Mouse (Mus musculus): ENCODE data around the gene Nectin1. TPM values are rescaled to one million over a fixed set of nuclear protein-coding genes. Genes with fewer than 3 reads are reported as not detected.
A peak's percentile ranks its signal among the peaks of the same experiment; 100 is the strongest.

Nectin1 gene
- total RNA-seq, 1 experiment from 2014 or later, result 25.7 TPM

DNA sequence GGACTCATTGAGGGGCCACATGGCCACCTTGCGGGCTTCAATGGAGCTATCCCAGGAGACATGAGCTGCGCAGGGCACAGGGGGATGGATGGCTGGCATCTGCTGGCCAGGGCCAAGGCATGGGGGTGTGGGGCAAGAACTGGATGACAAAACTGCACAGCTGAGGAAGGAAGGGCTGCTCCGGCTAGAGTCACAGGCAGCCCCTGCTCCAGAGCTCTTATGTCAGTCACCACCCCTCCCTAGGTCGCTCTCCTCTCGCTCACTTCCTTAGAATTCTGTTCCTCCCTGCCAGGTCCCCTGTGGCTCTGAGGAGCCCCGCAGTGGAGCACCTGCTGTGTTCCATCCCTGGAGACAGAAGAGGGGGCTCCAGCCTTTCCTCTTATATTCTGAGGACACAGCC, 63.8 kb downstream of the Nectin1 start:
- DNase-seq, result no peak

DNA sequence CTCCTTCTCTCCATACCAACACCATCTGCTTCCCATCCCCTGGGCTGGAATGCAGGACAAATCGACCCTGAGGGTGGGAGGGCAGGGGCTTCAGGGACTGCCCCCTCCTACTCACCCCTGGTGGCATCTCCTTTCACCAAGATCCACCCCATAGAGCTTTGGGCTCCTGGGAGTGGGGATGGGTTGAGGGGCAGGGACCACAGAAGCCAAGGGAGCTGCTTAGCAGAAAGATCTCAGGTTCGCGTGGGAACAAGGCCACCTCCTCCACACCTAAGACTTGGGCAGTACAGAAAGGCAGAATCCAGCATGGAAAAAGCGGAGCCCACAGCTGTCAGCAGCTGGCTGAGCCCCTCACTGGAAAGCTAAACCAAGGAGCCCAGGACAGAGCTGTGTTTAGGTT, 64.3 kb downstream of the Nectin1 start:
- DNase-seq, result no peak

DNA sequence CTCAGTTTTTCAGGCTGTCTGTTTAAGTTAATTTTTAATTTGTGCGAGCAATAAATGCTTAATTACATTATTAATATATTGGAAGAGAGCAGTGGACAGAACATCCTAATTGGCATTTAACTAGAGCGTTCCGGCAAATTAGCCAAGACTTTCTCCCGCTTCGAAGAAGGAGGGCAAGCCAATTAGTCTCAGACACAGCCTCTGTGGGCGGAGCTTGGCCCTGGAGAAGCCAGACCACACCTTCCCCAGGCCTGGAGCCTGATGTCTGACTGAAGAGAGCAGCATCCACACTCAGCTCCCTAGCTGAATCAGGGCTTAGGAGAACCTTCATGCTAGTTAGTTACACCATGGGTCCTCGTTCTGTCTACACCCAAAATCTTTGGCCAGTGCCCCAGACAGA, 64.8 kb downstream of the Nectin1 start:
- DNase-seq, result no peak

DNA sequence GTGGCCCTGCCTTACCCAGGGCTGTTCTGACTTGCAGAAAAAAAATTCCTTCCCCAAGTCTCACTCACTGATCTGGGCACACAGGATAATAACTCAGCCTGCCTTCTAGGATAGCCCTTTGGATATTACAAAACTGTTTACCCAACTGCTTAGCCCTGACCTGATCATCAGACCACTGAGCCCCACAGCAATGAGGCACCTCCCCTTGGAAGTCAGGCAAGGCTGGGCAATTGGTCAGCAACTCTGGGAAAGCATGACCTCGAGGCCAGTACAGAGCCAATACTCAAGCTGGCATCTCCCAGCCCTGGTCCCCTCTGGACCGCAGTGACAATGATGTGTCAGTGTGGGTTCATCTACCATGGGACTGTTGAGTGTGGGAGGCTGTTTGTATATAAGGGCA, 69.4 kb downstream of the Nectin1 start:
- no peak for DNase-seq

DNA sequence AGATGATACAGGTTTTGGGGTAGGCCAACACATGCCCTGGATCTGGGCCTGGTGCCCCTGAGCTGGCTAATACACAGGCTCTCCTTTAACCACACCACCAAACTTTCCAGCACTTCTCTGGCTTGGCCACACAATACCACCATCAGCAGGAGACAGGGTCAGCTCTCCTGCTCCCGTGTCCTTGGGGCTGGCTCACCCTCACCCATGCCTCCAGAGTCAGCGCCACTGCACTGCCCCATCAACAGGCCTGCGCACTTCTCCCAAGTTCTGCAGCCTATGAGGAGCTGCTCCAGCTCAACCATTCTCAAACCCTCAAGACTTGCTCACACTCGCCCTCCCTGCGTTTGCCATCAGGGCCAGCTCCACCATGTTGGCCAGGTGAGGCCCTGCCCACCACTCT, 78.4 kb downstream of the Nectin1 start:
- DNase-seq, result peak; percentile 27

DNA sequence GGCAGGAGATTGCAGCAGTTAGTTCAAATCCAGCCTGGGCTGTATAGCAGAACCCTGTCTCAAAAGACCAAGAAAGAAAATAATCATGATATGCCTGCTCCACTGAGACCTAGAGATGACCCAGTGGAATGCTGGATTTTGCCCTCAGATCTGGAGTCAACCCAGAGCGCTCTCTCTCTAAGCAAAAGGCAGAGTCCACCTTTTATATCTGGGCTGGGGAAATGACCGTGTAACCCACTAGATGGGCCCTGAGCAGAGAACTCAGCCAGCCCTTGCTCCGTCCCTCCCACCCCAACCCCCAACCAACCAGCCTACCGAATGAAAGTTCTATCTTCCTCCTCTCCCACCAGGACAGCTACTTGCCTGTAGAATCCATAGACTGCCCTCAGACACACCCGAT, 81.4 kb downstream of the Nectin1 start:
- DNase-seq, result no peak

DNA sequence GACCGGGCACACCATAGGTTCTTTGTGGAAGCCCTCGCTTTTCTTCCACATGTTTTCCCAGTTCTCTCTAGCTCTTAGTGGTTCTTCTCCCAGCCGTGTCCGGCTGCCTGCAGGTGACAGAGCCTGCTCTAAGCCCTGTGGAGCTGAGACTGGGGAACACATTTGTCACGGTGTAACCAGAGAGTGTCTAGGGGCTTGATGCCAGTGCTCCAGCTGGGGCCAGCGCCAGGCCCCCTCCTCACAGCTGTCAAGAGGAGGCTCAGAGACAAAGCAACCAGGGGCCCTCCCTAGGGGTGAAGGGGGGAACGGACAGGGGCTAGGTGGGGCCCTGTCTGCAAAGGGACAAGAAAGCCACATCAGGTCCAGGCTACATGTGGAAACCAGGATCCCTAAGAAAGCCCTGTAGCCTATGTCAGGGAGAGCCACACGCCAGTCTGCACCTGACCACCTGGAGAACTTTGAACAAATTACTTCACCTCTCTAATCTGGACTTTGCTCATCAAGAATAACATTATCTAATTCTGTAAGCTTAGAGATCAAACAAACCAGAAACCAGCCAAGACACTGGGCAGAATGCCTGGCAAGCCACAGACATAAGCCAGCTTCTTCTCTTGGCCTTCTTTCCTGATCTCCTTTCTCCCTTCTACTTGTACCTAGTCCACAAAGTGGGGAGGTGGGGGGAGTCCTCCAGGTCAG, 82.9 kb downstream of the Nectin1 start:
- DNase-seq, result no peak

DNA sequence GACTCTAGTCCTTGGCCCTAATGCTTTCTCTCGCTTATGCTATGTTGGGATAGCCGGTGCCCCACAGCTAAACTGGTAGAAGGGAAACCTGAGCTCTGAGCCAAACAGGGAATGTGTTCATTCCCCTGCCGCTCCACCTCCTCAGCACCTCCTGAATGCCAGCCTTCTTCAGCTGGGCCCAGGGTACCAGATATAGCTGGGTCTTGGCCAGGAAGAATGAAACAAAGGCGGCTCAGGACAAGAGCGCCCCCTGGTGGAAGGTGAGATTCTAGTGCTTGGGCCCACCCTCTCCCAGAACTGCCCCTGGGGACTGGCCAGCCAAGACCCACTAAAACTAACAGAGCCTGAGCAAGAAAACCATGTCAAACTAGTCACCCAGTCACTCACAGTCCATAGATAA, 83.8 kb downstream of the Nectin1 start:
- DNase-seq, result peak; percentile 72

DNA sequence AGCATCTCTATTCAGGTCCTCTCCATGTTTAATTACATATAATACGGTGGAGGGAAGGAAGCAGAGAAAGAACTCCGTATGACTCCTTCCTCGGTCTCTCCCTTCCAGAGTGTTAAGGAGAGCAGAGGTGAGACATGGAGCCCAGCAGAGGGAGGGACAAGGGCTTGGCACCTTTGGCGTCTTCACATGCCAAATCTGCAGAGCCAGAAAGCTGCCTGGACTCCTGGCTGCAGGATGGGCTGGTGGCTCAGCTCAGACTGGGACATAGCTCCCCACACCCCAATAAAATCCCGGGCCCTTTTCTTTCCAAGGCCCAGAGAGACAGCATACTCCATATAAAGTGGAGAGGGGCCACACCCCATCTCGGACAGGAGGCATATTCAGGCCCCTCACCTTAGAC, 85.2 kb downstream of the Nectin1 start:
- DNase-seq, result no peak

DNA sequence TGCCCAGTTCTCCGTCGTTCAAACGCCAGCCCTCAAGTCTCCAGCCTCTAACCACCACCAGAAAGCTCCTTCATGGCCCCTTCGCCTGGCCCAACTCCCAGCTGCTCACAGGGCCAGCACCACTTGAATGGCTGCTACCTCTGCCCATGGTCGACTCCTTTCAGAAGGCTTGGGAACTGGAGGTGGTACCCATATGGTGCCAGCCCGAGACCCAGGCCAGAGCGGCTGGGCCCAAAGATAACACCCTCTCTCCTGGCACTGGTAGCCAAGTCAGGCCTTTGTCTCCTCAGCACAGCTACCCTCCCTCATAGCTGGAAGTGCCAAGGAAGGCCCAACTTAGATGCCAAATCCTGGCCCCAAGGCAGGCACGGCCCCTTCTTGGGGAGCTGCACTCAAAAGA, 89.4 kb downstream of the Nectin1 start:
- DNase-seq, result no peak

DNA sequence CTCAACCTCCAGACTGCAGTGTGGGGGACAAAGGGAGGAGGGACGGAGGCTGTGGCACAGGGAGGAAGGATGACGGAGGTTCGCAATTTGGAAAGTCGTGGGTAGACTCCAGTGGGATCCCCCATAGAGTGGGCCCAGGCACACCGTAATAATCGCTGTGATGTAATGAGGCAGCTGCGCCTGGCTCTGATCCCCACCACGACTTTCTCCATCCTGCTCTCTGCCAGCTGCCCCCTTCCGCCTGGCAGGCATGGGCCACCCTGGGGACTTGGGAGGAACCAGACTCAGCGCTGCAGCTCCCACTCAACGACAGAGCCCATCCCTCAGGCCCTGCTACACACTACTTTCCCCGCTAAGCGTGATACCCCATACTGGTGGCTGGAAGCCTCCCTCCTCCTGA, 90.5 kb downstream of the Nectin1 start:
- no peak for DNase-seq

DNA sequence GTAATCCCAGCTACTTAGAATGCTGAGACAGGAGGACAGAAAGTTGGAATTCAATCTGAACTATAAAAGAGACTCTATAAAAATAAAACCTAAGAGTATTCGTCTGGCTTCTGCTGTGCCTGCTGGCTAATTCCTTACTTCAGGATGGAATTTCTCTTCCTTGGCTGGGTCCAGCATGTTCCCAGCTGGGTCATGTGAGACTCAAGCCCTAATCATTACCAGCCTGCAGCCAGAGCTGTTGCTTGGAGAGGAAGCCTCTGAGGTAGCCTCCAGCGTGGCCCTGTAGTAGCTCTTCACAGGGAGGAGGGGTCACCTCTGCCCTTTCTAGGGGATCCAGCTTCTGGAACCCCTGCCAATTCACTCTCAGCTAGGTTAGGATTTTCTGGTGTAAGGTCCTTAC, 94.8 kb downstream of the Nectin1 start:
- DNase-seq, result no peak

DNA sequence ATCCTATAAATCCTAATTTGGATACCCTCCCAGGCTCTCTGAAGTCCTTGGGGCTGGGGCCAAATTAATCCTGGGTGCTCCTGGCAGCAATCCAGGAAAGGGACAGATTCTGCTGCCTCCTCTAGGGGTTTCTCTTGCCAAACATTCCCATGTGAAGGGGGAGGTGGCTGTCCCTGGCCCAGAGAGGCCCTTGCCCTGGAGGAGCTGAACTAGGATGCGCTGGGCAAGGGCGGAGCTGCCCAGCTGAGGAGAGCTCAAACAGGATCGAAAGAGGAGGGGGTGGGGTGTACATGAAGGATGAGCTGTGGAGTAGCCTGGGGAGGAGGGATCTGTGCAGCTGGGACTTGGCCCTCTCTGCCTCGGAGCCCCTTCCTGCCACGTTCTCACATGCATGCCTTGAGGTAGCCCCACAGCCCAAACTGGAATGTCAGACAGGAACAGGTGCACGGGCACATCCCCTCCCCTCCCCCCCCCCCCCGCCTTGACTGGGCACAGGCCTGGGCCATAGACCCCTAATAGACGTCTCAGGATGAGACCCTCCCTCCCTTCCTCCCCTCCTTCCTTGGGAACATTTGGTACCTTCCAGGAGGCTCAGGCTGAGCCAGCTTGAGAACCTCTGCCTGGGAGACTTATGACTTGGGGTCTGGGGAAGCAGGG, 99.3 kb downstream of the Nectin1 start:
- no peak for DNase-seq

DNA sequence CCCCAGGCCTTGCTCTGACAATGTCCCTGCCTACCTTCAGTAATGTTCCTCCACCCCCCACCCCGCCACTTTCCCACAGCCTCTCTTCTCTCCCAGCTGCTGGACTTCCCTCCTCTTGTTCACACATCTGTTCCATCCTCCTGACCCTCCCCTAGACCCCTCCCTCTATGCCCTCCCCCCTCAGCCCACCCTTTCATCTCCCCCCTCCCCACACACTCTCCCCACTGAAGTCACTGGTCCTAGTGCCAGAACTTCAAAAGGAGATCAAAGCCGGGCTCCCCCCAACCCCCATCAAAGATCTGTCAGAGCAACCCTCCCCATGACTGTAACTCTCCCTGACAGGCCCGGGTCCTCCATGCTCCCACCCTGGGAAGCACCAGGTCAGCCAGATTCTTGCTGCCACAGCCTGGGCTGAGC, 99.9 kb downstream of the Nectin1 start:
- DNase-seq, result peak; percentile 18

DNA sequence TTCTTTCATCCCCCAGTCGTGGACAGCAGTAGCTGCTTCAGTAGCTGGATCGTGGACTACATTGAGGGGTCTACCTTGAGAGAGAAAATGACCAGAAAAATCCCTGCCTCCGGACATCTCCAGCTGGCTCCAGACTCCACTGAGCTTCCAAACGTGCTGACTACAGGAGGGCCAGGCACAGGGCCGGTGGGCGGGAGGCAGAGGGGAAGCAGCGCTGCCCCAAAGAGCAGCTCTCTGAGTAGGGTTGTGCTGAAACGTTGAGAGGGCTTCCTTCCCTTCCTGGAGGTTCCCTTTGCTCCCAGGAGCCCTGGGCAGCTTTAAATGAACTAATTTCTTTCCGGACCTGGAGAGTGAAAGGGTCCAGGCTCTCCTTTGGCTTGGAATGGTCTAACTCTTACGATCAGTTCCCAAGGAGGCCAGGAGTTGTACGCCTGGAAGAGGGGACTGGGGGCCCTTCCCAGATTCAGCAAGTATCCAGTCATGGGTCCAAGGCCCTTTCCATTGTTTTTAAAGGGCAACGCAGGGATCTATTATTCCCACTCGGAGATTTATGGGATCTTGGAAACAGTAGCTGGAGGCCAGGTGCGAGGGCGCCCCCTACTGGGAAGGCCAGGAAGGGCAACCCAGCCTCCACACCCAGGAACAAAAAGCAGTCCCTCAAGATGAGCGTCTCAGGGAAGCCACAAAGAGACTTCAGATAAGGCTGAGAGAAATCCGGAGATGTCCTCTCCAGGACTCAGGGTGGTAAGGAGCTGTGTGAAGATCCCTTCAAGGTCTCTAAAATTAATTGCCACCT, 102.1 kb downstream of the Nectin1 start:
- peak; percentile 62 for DNase-seq

DNA sequence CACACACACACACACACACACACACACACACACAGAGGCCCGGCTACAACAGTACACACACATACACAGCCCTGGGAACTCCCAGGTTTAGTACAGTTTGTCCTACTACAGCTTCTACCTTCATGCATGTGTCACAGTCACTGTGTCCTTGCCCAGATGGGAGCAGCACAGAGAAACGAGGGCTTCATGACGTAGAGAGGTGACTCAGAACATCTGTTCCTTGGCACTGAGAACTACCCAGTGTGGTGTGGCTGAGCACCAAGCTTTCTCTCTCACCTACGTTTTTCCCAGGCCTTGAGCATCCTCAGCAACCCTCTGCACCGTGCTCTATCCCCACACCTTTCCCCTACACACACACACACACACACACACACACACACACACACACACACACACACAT, 104.1 kb downstream of the Nectin1 start:
- DNase-seq, result peak; percentile 47

DNA sequence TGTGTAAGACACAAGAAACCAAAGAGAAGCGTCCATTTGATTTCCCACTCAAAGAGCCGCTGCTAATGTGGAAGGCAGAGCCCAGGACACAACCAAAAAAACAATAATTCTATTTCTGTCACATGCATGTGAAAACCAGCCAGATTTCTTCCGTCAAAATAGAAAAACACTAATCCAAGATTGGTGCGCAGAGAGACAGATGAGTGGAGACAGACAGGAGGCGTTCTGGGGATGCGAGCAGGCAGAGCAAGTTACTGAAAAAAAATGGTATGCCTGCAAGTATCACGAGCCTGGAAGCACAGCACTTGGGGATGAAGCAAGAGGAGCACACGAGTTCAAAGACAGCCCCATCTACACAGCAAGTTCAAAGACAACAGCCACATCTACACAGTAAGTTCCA, 106.5 kb downstream of the Nectin1 start:
- no peak for DNase-seq

DNA sequence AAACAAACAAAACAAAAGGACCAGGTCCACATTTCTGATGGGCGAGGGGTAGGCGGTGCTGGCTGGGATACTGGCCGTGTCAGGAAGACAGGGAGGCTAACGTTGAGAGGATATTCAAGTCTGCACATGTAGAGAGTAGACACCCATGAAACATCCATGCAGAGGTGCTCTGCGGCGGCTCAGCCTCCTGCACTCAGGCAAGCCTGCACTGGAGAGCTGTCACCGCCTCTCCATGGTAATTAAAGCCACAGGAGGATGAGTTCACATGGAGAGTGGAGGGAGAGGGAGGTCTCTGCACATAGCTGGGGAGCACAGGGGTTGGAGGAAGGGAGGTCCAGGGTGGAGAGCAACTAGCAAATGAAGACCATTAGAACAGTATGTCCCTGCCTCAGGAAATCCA, 107.4 kb downstream of the Nectin1 start:
- no peak for DNase-seq

DNA sequence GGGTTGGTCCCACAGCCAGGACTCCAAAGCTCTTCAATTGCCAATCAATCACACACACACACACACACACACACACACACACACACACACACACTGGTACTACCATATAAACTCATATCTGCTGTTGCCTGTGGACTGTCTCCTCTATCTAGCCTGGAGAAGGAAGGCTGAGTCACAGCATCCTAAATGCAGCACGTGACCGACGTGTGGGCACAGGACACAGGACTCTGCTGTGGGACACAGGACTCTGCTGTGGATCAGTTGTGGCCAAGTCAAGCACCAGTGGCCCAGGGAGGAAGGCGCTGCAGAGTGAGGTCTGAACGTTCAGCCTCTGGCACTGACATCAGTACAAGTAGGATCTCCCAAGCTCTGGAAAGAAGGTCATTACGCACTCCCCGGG, 112.1 kb downstream of the Nectin1 start:
- DNase-seq, result no peak

Data from adrenal gland, postnatal 25 days (tissue).